Mouse (Mus musculus) cerebellum, postnatal 10 days (tissue): ENCODE data around the gene Ppan.
A peak's percentile ranks its signal among the peaks of the same experiment; 100 is the strongest.

ENCODE experiments used
- DNase-seq, 2 experiments: peaks; one replicate each; pipeline ENCODE4 v3.0.0; 2021; ENCODE audit warnings: mixed read lengths in 2 of 2

The Ppan gene

GRCm38 (mm10) chr9:20879097-20879792, 8.7 kb upstream of the Ppan start, which contains the start of gene Angptl6:
Angptl6 (minus strand) TSS chr9:20879727.
- DNase-seq, result no peak

- DNase-seq, result peak in 1 of 2 experiments; percentile 10
Observed at GRCm38 (mm10) chr9:20886563-20886962, 1.4 kb upstream of the Ppan start.

- DNase-seq, result peak in 1 of 2 experiments; percentile 3
Observed at GRCm38 (mm10) chr9:20887191-20887590, 784 bp upstream of the Ppan start.

- DNase-seq, result peak in 1 of 2 experiments; percentile 64
Observed at GRCm38 (mm10) chr9:20888386-20888765, 401 bp downstream of the Ppan start.

- no peak for DNase-seq
Observed at GRCm38 (mm10) chr9:20889185-20890141, 1.5 kb downstream of the Ppan start.

DNA sequence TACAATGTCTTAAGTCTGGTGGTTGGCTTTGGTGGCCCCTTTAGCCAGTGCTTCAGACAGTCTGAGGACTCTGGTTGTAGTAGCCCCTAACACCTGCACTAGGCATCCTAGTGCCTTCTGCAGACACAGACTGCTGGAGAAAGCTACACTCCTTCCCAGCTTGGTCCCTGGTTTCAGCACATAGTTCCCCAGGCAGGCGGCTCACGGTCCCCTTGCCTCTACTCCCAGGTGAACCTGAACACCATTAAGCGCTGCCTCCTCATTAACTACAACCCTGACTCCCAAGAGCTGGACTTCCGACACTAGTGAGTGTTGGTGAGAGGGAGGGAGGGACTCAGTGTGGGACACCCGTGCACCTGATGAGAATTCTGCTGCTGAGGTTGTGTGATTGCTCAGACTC, 2.4 kb downstream of the Ppan start:
- DNase-seq, result no peak

GRCm38 (mm10) chr9:20891339-20892103, 3.5 kb downstream of the Ppan start:
- DNase-seq, result no peak

GRCm38 (mm10) chr9:20892104-20892653, 4.2 kb downstream of the Ppan start:
- no peak for DNase-seq

DNA sequence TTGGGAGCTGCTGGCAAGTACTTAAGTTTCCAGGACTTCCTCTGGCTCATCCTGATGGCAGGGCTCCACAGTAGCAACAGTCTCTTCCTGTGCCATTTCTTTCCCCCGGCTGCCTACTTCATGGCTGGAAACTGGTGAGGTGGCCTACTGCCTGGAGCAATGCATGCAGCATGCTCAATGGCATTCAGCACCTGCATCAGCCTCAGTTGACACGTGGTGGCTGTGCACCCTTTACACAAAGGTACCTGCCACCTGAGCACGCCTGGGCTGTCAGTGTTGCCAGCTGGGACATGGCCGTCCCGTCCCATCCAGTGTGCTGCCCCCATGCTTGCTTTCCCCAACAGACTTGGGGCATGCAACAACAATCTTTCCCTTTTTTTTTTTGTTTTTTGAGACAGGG, 5.1 kb downstream of the Ppan start:
- DNase-seq, result no peak

GRCm38 (mm10) chr9:20893590-20894343, 5.8 kb downstream of the Ppan start:
- DNase-seq, result no peak

GRCm38 (mm10) chr9:20894629-20895028, 6.7 kb downstream of the Ppan start:
- no peak for DNase-seq

GRCm38 (mm10) chr9:20895382-20895781, 7.4 kb downstream of the Ppan start:
- no peak for DNase-seq

GRCm38 (mm10) chr9:20897736-20898510, 9.9 kb downstream of the Ppan start:
- DNase-seq, result no peak

GRCm38 (mm10) chr9:20898511-20899073, 10.6 kb downstream of the Ppan start, which contains the start of gene Eif3g:
Eif3g (minus strand) TSS chr9:20898623.
- DNase-seq, result peak; percentile 92 to 95

DNA sequence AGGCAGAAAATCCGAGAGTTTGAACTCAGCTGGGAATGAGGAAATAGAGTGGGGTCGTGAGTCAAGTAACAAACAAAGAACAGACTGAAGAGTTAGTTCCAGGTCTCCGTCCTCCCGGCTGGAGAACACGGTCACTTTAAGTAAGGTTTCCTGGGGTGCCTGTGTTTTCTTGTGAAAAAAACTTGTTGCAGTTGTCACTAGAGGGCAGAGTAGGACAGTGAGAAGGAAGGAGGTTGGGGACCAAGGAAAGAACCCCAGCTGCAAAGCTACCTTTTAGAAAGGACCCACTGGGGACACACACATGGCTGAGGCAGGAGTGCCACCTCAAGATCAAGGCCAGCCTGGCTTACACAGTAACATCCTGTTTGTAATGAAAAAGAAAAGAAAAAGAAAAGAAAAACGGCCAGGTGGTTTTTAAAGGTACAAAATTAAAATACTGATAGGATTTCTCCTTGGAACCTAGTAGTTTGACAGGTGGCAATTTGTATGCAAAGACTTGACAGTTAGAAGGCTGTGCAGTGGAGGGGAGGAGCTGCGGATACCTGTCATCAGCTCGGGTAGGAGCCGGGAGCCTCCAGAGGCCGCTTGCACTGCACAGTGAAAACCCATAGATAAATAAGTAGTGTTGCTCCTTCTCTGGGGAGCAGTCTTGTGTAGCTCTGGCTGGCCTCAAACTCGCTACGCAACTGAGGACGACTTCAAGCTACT, 13.6 kb downstream of the Ppan start:
- peak in 1 of 2 experiments; percentile 44 for DNase-seq

- no peak for DNase-seq
Observed at GRCm38 (mm10) chr9:20902174-20902491, 14.2 kb downstream of the Ppan start.

DNA sequence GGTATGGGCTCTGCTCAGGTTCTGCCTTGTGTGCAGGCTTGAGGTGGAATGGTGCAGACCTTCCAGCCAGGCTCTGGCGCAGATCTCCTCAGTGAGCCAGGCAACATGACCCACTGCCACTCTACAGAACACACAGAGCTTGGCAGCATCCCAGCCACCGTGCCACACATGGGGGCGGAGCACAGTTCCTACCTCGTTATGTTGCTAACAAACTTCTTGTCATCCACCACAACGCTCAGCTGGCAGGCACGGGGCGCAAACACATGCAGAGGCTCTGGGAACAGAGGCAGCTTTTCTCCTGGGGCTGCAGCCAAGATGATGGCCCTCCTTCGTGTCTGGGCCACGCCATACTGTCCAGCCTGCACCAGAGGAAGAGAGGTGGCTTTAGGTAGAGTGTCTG, 22.0 kb downstream of the Ppan start:
- no peak for DNase-seq

DNA sequence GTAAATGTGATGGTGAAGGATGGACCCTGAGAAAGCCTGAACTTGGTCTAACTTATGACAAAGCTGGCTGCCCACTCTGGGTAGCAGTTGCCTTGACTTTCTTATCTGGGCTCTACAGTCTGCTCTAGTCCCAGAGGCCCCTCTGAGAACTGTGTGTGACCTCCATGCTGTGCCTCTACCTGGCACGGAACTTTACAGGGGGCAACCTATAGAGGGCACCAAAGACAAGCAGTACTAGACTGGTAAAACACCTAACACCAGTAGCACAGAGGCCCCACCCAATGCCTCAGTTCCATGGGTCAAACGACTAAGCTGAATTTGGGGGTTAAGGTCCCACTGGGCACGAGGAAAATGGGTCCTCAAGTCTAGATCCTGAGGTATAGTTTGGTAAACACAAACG, 28.2 kb downstream of the Ppan start:
- DNase-seq, result no peak

GRCm38 (mm10) chr9:20923258-20923657, 35.3 kb downstream of the Ppan start:
- DNase-seq, result no peak
